Mouse (Mus musculus) adrenal gland, adult 18-20 months (tissue): ENCODE measurements around the gene Gm2022. TPM values are rescaled to one million over a fixed set of nuclear protein-coding genes. Genes with fewer than 3 reads are reported as not detected.
"Not testable (repeated sequence)": the region's sequence is repeated elsewhere in the genome, so short reads cannot be mapped to it uniquely, and the experiment has no call there.

Experiments used
- DNase-seq, 2 experiments: peaks; one replicate each; pipeline ENCODE4 v3.0.0; 2021 to 2022; ENCODE audit warnings: low spot score in 2 of 2
- long read RNA-seq, 2 experiments: library from polyadenylated mRNA; stranded (forward); transcript quantifications; one replicate each; pipeline ENCODE4 v2.0.0; 2021
- total RNA-seq, 2 experiments: library from RNA; stranded (reverse); gene quantifications; 1 replicate in 1 of 2; 2 replicates in 1 of 2; pipeline ENCODE4 v1.2.3; 2021

Gene Gm2022
- total RNA-seq, result not detected
- long read RNA-seq, experiment 1, result 0 reads
- long read RNA-seq, experiment 2, result 0 reads

DNA sequence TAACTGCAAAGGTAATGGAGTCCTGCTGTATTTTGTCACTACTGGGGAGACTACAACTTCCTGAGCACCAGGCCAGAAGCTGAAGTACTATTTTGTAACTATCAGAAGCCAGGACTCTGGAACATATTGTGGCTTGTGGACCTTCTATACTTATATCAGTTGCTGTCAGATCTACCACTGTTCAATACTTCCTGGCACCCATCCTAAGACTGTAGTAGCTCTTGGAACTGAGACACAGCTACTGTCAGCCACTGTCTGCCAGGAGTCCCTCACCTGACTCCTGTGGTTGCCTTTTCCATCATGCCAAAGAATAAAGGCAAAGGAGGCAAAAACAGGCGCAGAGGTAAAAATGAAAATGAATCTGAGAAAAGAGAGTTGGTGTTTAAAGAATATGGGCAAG lies at the start of gene Gm2022:
Gene Gm2022 (plus strand): TSS at position 301 of the 400 bp plus-strand sequence.
- DNase-seq, result not testable (repeated sequence)

DNA sequence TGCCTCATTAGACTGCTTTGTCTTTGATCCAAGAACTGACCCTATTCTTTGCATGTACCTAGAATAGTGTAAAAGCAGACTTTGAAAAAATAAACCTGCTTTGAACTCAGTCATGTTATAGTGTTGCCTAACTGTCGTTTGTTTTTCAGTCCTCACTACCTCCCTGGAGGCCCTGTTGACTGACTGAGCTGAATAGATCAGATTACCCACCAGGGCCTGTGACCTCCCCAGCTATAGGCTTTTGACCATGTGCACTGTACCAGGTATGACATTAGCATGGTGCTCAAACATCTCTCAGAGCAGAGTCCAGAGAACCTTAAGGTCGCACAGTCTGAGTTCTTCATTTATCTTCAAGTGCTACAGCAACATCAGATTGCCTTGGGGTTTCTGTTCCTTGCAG lies 44.5 kb upstream of the Gm2022 start:
- not testable (repeated sequence) for DNase-seq

DNA sequence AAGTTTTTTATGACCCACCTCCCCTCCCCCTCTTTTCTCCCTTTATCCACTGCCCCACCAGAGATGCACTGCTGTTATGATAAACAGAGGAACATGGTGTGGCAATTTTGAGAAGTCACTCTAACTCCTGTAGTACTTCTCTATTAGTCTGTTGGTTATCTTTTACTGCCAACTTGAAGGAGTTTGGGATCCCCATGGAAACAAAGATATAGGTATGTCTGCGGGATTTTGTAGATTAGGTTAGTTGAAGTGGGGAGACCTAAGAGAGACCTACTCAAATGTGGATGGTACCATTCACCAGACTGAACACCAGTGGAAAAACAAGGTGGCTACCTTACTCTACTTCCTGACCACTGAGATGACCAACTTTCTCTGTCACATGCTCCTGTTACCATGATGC lies 39.1 kb upstream of the Gm2022 start:
- DNase-seq, result not testable (repeated sequence)

DNA sequence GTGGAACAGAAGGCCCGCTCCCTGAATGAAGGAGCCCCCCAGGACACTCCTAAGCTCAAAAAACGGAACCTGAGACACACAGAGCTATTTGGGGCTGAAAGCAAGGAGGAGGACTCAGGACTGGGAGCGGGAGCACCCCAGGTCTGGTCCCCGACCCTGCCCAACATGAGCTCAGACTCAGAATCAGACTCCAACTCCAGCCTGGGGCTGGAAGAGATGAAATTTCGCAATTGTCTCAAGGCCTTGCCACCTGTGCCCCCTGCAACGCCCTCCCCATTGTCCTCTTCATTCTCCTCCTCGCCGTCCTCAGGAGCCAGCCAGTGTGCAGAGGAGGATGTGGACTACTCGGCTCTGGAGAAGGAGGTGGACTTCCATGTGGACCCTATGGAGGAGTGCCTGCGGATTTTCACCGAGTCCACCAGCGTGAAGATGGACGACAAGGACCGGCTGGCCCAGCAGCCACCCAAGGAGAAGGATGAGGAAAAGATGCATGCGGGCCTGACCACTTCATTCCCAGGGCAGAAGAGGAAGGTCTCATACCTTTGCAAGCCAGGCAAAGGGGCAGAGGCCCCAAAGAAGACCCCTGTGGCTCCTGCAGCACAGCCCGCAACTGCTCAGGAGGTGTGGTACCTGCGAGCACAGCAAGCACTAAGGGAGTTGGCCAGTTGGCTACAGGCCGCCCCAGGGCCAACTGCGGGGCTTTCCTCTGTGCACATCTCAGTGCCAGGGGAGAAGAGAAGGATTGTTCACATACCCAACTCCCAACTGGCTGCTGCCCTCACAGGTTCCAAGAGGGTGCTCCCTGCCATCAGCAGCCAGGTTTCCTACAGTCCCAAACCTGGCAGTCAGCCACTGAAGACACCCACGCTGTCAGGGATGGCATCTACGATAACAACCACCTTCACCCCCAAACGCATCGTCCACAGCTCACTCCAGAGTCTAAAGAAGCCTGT lies 33.2 kb upstream of the Gm2022 start:
- DNase-seq, result not testable (repeated sequence)

DNA sequence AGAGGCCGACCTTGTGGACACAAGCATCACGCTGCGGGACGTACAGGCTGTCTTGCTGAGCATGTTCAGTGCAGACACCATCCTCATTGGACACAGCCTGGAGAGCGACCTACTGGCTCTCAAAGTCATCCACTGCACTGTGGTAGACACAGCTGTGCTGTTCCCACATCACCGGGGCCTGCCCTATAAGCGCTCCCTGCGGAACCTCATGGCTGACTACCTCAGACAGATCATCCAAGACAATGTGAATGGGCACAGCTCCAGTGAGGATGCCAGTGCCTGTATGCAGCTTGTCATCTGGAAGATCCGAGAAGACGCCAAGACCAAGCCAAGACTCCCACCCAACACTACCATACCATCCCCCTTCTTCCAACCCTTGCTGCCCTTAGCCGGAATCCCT lies 31.5 kb upstream of the Gm2022 start:
- not testable (repeated sequence) for DNase-seq

- not testable (repeated sequence) for DNase-seq
Measured at GRCm38 (mm10) chr12:87864048-87864447, 31.1 kb upstream of the Gm2022 start.

- DNase-seq, result not testable (repeated sequence)
Measured at GRCm38 (mm10) chr12:87873772-87874171, 21.4 kb upstream of the Gm2022 start, which contains the start of gene Gm2016. Gene Gm2016 (plus strand): TSS chr12:87874072.

DNA sequence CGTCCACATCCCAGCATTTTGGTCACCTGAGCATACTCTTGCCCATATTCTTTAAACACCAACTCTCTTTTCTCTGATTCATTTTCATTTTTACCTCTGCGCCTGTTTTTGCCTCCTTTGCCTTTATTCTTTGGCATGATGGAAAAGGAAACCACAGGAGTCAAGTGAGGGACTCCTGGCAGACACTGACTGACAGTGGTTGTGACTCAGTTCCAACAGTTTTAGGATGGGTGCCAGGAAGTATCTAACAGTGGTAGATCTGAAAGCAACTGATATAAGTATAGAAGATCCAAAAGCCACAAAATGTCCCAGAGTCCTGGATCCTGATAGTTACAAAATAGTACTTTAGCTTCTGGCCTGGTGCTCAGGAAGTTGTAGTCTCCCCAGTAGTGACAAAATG lies 24.6 kb downstream of the Gm2022 start, which contains the start of gene Gm2035:
Gene Gm2035 (minus strand): TSS at position 137 of the 400 bp plus-strand sequence.
- not testable (repeated sequence) for DNase-seq

Other genes starting within 250 kb of the Gm2022 start
- gene Gm21319, start 119.6 kb upstream of the Gm2022 start, total RNA-seq, result not detected
- not detected for gene Gm21936, start 99.9 kb upstream of the Gm2022 start, total RNA-seq
- gene BB287469, start 78.8 kb upstream of the Gm2022 start, total RNA-seq, result not detected
- gene Gm2001, start 53.0 kb upstream of the Gm2022 start, total RNA-seq, result not detected
- gene Gm2016, start 21.3 kb upstream of the Gm2022 start, total RNA-seq, result not detected
- not detected for gene Gm2035, start 24.5 kb downstream of the Gm2022 start, total RNA-seq
- not detected for gene Gm2042, start 58.7 kb downstream of the Gm2022 start, total RNA-seq
- gene Gm2075, start 116.5 kb downstream of the Gm2022 start, total RNA-seq, result not detected
- gene Gm6803, start 123.4 kb downstream of the Gm2022 start, total RNA-seq, result not detected
- gene Gm2056, start 131.6 kb downstream of the Gm2022 start, total RNA-seq, result not detected
- not detected for gene Gm16368, start 188.3 kb downstream of the Gm2022 start, total RNA-seq